Mouse (Mus musculus): ENCODE measurements around the gene Mef2b. TPM values are rescaled to one million over a fixed set of nuclear protein-coding genes. Genes with fewer than 3 reads are reported as not detected.

The Mef2b gene
- polyA plus RNA-seq, 1 experiment: 0.31 TPM

DNA sequence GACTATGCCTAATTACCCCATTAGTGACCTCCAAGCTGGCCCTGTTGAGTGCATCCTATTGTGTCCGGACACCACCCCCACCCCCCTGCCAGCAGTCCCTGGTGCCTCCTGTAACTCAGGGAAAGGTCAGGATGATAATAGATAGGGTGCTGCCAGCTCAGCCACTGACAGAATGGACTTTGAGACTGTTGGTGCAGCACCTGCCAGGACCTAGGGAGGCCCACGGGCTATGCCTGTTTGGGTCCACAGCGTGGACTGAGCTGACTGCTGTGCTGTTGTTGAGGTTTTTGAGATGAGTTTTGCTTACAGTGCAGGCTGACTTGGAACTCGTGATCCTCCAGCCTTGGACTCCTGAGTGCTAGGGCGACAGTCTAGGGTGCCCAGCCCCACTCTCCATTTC, 53.7 kb downstream of the Mef2b start:
- Histone ChIP-seq H3K4me3 (replicated peaks; ENCODE audit: extremely low read depth, low read depth, low read length) (no peak overlapping the region), H3K4me1 (ENCODE audit: control insufficient read depth, insufficient read depth, low read length) (no peaks in the 10 kb centered on the region)
- no peak for DNase-seq
- 78% methylated on average over 5 of the region's 5 CpGs for WGBS
- TF ChIP-seq POLR2A (IDR thresholded peaks at IDR 0.05; ENCODE audit: borderline replicate concordance, extremely low read depth, low read depth, low read length): no peak
- no peak for TF ChIP-seq CTCF (IDR thresholded peaks at IDR 0.05; ENCODE audit: insufficient read depth, low read length)

- 69% methylated on average over 3 of the region's 3 CpGs for WGBS
- no peak for DNase-seq
- Histone ChIP-seq H3K4me1 (ENCODE audit: control insufficient read depth, insufficient read depth, low read length) (no peaks in the 10 kb centered on the region), H3K4me3 (replicated peaks; ENCODE audit: extremely low read depth, low read depth, low read length) (no peak overlapping the region)
- TF ChIP-seq POLR2A (IDR thresholded peaks at IDR 0.05; ENCODE audit: borderline replicate concordance, extremely low read depth, low read depth, low read length) (no peak), CTCF (IDR thresholded peaks at IDR 0.05; ENCODE audit: insufficient read depth, low read length) (no peak)
Observed at GRCm38 (mm10) chr8:70194191-70194590, 54.7 kb downstream of the Mef2b start.

GRCm38 (mm10) chr8:70195762-70196161, 56.3 kb downstream of the Mef2b start:
- WGBS: 83% methylated on average over 2 of the region's 2 CpGs
- H3K4me3 ChIP-seq (replicated peaks; ENCODE audit: extremely low read depth, low read depth, low read length): no peak overlapping the region
- no peak for TF ChIP-seq POLR2A (IDR thresholded peaks at IDR 0.05; ENCODE audit: borderline replicate concordance, extremely low read depth, low read depth, low read length)
- TF ChIP-seq CTCF (IDR thresholded peaks at IDR 0.05; ENCODE audit: insufficient read depth, low read length): no peak
- peaks cover 5% of the 10 kb centered on the region; the same call in 1 of the 2 replicates for H3K4me1 ChIP-seq (ENCODE audit: control insufficient read depth, insufficient read depth, low read length)
- no peak for DNase-seq

DNA sequence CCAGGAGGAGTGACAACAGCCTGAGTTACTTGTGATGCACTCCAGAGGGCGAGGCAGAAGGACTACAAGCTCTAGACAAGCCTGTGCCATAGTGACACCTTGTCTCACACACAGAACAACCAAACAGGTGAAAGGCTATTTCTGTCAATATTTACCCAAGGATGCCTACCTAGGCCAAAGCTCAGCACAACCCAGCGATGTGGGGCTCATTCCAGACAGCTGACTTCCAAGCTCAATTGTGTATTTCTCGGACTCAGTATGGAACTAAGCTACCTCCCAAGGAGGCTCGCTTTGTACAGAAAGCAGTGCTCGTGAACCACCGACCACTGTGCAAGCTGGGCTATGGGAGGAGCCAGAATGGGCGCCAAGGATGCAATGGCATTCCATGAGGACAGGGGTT, 58.1 kb downstream of the Mef2b start:
- WGBS: 65% methylated on average over 7 of the region's 7 CpGs
- no peak for TF ChIP-seq CTCF (IDR thresholded peaks at IDR 0.05; ENCODE audit: insufficient read depth, low read length)
- TF ChIP-seq POLR2A (IDR thresholded peaks at IDR 0.05; ENCODE audit: borderline replicate concordance, extremely low read depth, low read depth, low read length): no peak
- DNase-seq: no peak

DNA sequence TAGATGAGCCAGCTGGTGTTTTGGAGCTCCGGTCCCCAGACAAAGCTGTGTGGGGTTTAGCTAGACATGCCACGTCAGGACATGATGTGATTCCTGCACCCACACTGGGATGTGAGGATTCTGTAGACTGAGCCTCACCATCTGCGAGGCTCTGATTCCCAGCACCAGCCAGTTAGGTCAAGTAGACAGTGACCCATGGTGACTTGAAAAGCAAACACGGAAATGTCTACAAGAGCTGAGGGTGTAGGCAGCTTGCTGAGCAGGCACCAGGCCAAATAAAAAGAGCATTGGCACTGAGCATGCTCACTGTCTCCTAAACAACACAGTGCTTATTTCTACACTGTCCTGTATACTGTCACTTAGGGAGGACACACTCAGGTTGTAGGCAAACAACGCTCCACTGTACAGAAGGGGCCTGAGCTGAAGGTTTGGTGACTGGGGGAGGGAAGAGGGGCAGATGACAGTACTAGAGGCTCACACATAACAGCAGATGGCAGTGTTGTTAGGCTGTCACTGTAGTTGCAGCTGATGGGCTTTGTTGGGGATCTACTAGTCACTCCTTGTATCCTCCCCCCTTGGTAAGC, 60.7 kb downstream of the Mef2b start:
- no peak for TF ChIP-seq POLR2A (IDR thresholded peaks at IDR 0.05; ENCODE audit: borderline replicate concordance, extremely low read depth, low read depth, low read length)
- peak; percentile 45 for TF ChIP-seq CTCF (IDR thresholded peaks at IDR 0.05; ENCODE audit: insufficient read depth, low read length)
- Histone ChIP-seq H3K4me1 (ENCODE audit: control insufficient read depth, insufficient read depth, low read length) (peaks cover 5% of the 10 kb centered on the region; the same call in 1 of the 2 replicates), H3K4me3 (replicated peaks; ENCODE audit: extremely low read depth, low read depth, low read length) (no peak overlapping the region)
- 34% methylated on average over 5 of the region's 5 CpGs for WGBS
- peak; percentile 49 for DNase-seq

More for the DNA sequence above, 58.1 kb downstream of the Mef2b start:
- peaks cover 5% of the 10 kb centered on the region; the same call in 1 of the 2 replicates for H3K4me1 ChIP-seq (ENCODE audit: control insufficient read depth, insufficient read depth, low read length)
- no peak overlapping the region for H3K4me3 ChIP-seq (replicated peaks; ENCODE audit: extremely low read depth, low read depth, low read length)

DNA sequence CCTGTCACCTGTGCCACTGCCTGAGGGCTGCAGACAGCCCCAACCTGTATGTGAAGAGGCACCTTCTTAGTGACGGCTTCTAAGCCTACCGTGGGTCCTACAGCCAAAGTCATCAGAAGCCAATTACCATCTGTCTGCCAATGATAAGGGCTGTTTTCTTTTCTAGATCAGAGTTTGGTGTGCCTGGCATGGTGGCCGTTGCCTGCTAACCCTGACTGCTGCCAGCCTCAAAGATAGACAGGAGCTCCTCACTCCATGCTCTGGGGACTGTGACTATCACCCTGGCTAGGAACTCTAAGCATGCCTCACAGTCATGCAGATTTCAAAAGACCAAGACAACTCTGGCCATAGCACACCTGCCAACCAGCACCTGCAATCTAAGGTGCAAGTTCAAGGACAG, 61.9 kb downstream of the Mef2b start:
- DNase-seq: no peak
- TF ChIP-seq CTCF (IDR thresholded peaks at IDR 0.05; ENCODE audit: insufficient read depth, low read length): no peak
- no peak overlapping the region for H3K4me3 ChIP-seq (replicated peaks; ENCODE audit: extremely low read depth, low read depth, low read length)
- H3K4me1 ChIP-seq (ENCODE audit: control insufficient read depth, insufficient read depth, low read length): peaks cover 5% of the 10 kb centered on the region; the same call in 1 of the 2 replicates
- 68% methylated on average over 3 of the region's 3 CpGs for WGBS

DNA sequence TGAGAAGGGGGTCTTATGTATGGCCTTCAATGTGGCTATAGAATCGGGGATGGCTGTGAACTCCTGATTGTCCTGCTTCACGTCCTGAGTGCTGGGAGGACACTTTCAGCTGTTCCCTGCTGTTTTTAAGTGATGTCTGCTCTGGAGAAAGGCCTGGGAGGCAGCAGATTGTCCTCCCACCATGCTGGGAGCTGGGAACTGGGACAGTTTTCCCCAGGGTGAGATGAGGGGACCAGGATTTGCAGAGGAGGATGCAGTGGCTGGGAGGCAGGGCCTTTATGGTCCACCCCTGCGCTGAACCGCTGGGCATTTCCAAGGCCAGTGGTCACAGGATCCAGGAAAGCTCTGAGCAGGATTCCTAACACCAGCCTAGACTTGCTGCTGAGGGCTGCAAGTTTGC, 63.6 kb downstream of the Mef2b start:
- DNase-seq: no peak
- WGBS: 83% methylated on average over 4 of the region's 4 CpGs
- Histone ChIP-seq H3K4me1 (ENCODE audit: control insufficient read depth, insufficient read depth, low read length) (peaks cover 5% of the 10 kb centered on the region; the same call in 1 of the 2 replicates), H3K4me3 (replicated peaks; ENCODE audit: extremely low read depth, low read depth, low read length) (no peak overlapping the region)
- TF ChIP-seq POLR2A (IDR thresholded peaks at IDR 0.05; ENCODE audit: borderline replicate concordance, extremely low read depth, low read depth, low read length) (no peak), CTCF (IDR thresholded peaks at IDR 0.05; ENCODE audit: insufficient read depth, low read length) (no peak)

DNA sequence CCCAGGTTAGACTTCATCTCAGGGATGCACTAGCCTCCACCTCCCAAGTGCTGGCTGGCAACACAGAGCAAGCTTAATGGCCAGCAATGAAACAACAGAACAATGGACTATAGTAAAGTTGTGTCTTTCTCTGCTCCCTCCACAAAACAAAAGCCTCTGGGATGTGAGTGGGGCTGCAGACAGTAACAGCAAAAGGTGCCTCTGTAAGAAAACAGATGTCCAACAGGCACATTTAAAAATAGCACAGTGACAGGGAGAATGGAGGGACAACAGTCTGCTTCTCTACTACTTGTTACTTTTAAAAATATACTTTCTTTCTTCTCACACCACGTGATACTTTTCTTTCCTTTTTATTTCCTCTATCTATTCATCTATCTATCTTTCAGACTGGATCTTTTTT, 65.2 kb downstream of the Mef2b start:
- no peak for DNase-seq

DNA sequence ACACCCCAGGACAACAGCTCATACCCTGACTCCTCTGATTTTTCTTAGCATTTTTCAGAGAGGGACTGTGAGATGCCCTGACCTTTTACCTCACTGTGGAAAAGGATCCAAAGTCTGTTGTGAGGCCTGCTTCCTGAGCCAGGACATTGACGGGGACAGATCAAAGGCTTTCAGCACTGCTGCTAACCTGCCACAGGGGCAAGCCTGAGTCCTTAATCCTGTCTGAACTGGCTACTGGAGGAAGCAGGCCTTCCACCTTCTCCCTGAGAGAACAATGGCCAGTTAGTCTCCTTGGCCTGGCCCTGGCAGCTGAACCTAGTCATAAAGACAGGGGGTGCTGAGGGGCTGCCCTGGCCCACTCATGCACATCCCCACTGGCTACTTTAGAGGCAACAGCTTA, 68.6 kb downstream of the Mef2b start:
- Histone ChIP-seq H3K4me1 (ENCODE audit: control insufficient read depth, insufficient read depth, low read length) (peaks cover 6% of the 10 kb centered on the region; the same call in 1 of the 2 replicates), H3K4me3 (replicated peaks; ENCODE audit: extremely low read depth, low read depth, low read length) (no peak overlapping the region)
- TF ChIP-seq POLR2A (IDR thresholded peaks at IDR 0.05; ENCODE audit: borderline replicate concordance, extremely low read depth, low read depth, low read length) (no peak), CTCF (IDR thresholded peaks at IDR 0.05; ENCODE audit: insufficient read depth, low read length) (no peak)
- WGBS: 54% methylated on average over 1 of the region's 1 CpGs
- no peak for DNase-seq

More for the DNA sequence above, 65.2 kb downstream of the Mef2b start:
- WGBS: 35% methylated on average over 1 of the region's 1 CpGs
- Histone ChIP-seq H3K4me3 (replicated peaks; ENCODE audit: extremely low read depth, low read depth, low read length) (no peak overlapping the region), H3K4me1 (ENCODE audit: control insufficient read depth, insufficient read depth, low read length) (peaks cover 5% of the 10 kb centered on the region; the same call in 1 of the 2 replicates)
- no peak for TF ChIP-seq CTCF (IDR thresholded peaks at IDR 0.05; ENCODE audit: insufficient read depth, low read length)
- TF ChIP-seq POLR2A (IDR thresholded peaks at IDR 0.05; ENCODE audit: borderline replicate concordance, extremely low read depth, low read depth, low read length): no peak

DNA sequence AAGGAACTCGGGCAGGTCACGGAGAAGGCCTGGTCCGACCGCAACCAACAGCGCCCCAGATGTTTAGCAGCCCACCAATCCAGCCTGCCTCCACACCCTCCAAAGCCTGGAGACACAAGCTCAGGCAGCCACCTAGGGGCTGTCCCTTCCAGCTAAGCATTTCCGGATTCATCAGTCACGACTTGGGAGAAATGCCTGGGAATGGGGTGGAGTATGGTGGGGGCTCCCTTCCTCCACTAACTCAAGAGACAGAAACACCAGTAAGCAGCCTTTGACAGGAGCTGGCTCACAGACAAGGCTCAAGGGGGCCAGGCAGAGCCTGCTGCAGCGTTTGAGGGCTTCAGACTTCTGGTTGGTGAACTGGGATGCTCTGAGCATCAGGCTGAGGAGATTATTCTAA, 71.0 kb downstream of the Mef2b start:
- Histone ChIP-seq H3K4me1 (ENCODE audit: control insufficient read depth, insufficient read depth, low read length) (peaks cover 6% of the 10 kb centered on the region; the same call in 1 of the 2 replicates), H3K4me3 (replicated peaks; ENCODE audit: extremely low read depth, low read depth, low read length) (no peak overlapping the region)
- DNase-seq: no peak
- TF ChIP-seq POLR2A (IDR thresholded peaks at IDR 0.05; ENCODE audit: borderline replicate concordance, extremely low read depth, low read depth, low read length) (no peak), CTCF (IDR thresholded peaks at IDR 0.05; ENCODE audit: insufficient read depth, low read length) (no peak)
- WGBS: 29% methylated on average over 8 of the region's 8 CpGs
